Comparison of ENCODE assay signal across 20 mouse cellular contexts in genomic region chr12:54463806-54464205, GRCm38 (mm10).
DNase-seq lines count a peak whose midpoint lies in the region; ATAC-seq and TF ChIP-seq lines count a peak whose summit lies in the region.
"Had no signal": no experiment of that assay in that cellular context is flagged by ENCODE, and none has a peak within 500 bp of the region (broad histone marks: within the 10 kb centered on the region; RNA-seq: fewer than 3 reads in every experiment).

No protein-coding gene starts in this region.

- peak; percentile 10 for DNase-seq in gastrocnemius, postnatal 14 days
- no peak for DNase-seq in gastrocnemius, adult 18-20 months (ENCODE audit: low spot score)
- peak; percentile 28 for DNase-seq in kidney, postnatal 10 days
- peak; percentile 43 for DNase-seq in kidney, postnatal 14 days
- peak; percentile 54 for DNase-seq in stomach, postnatal 0 days (ENCODE audit: low spot score)
- no peak for DNase-seq in left cerebral cortex, postnatal 25 days (ENCODE audit: low spot score in 2 of 2)
- no peak for DNase-seq in lung, postnatal 10 days
- DNase-seq: B cell, adult 2 months; cerebellum, adult 9-10 months; gastrocnemius, postnatal 10 days; thymus, postnatal 14 days had no signal

- no peaks in the 10 kb centered on the region for H3K36me3 ChIP-seq in kidney, embryonic 14.5 days (ENCODE audit: control insufficient read depth, insufficient read depth, low read length)
- H3K36me3 ChIP-seq in stomach, postnatal 0 days (ENCODE audit: control insufficient read depth, insufficient read depth, low read length): no peaks in the 10 kb centered on the region
- H3K36me3 ChIP-seq: heart, embryonic 13.5 days; limb, embryonic 12.5 days had no signal

- no peaks in the 10 kb centered on the region for H3K9me3 ChIP-seq in kidney, embryonic 14.5 days (ENCODE audit: control insufficient read depth, low read length)
- H3K9me3 ChIP-seq in stomach, postnatal 0 days (ENCODE audit: control insufficient read depth, low read length): no peaks in the 10 kb centered on the region
- H3K9me3 ChIP-seq: heart, embryonic 13.5 days; limb, embryonic 12.5 days; megakaryocyte, embryonic 14.5 days had no signal

- no peak for ATAC-seq in kidney, embryonic 14.5 days (ENCODE audit: low FRiP score, low TSS enrichment)
- peak; percentile 90 for ATAC-seq in stomach, postnatal 0 days (ENCODE audit: low FRiP score, low TSS enrichment)
- ATAC-seq: hindbrain, postnatal 0 days; lung, postnatal 0 days; midbrain, embryonic 16.5 days had no signal

- WGBS in kidney, embryonic 14.5 days: 62% methylated on average over 7 of the region's 7 CpGs
- 42% methylated on average over 7 of the region's 7 CpGs for whole genome bisulfite sequencing in stomach, postnatal 0 days

- TF ChIP-seq CTCF in stomach, postnatal 0 days (IDR thresholded peaks at IDR 0.05; ENCODE audit: low read depth): no peak

- peak; percentile 80 for TF ChIP-seq EP300 in stomach, postnatal 0 days (optimal IDR thresholded peaks at IDR 0.05)

- H3K27me3 ChIP-seq in kidney, embryonic 14.5 days (ENCODE audit: control insufficient read depth, insufficient read depth, low read length): no peaks in the 10 kb centered on the region
- no peaks in the 10 kb centered on the region for H3K27me3 ChIP-seq in stomach, postnatal 0 days (ENCODE audit: control insufficient read depth, insufficient read depth, low read length)
- H3K27me3 ChIP-seq: heart, embryonic 13.5 days; limb, embryonic 12.5 days had no signal

- H3K4me1 ChIP-seq in kidney, embryonic 14.5 days (ENCODE audit: control insufficient read depth, insufficient read depth, low read length): no peaks in the 10 kb centered on the region
- H3K4me1 ChIP-seq in stomach, postnatal 0 days (replicated peaks; ENCODE audit: control insufficient read depth, insufficient read depth): peaks cover 2% of the 10 kb centered on the region; the same call in 1 of the 2 replicates
- H3K4me1 ChIP-seq: limb, embryonic 12.5 days had no signal

- no peak overlapping the region for H3K27ac ChIP-seq in kidney, embryonic 14.5 days (ENCODE audit: low read depth, low read length)
- no peak overlapping the region for H3K27ac ChIP-seq in stomach, postnatal 0 days (replicated peaks)
- H3K27ac ChIP-seq: heart, embryonic 13.5 days; hindbrain, postnatal 0 days; left cerebral cortex, adult 2 months; limb, embryonic 12.5 days; liver, embryonic 14.5 days had no signal

- no peak overlapping the region for H3K4me3 ChIP-seq in kidney, embryonic 14.5 days (ENCODE audit: low read length)
- no peak overlapping the region for H3K4me3 ChIP-seq in stomach, postnatal 0 days (ENCODE audit: low read depth, low read length)
- H3K4me3 ChIP-seq: heart, embryonic 13.5 days; left cerebral cortex, adult 2 months; limb, embryonic 12.5 days had no signal

- H3K4me2 ChIP-seq in kidney, embryonic 14.5 days (replicated peaks; ENCODE audit: low read depth, low read length): no peak overlapping the region
- no peak overlapping the region for H3K4me2 ChIP-seq in stomach, postnatal 0 days (replicated peaks; ENCODE audit: low read depth)
- H3K4me2 ChIP-seq: heart, embryonic 13.5 days; limb, embryonic 12.5 days had no signal

- intact Hi-C loops in gastrocnemius, postnatal 14 days (cut with DNase I; ENCODE audit: low total_unique reads): no loop called here
- intact Hi-C loops in left cerebral cortex, postnatal 25 days (cut with DNase I): no loop called here

- H3K9ac ChIP-seq in kidney, embryonic 14.5 days (ENCODE audit: low read depth, low read length): no peak overlapping the region
- no peak overlapping the region for H3K9ac ChIP-seq in stomach, postnatal 0 days (ENCODE audit: low read length)
- H3K9ac ChIP-seq: heart, embryonic 13.5 days; limb, embryonic 12.5 days; liver, embryonic 14.5 days had no signal

Comparison
In these comparisons a context has a peak if more than half of its experiments do, and no peak if none do; other contexts are left out.
1. DNase-seq: peak in gastrocnemius, postnatal 14 days (single experiment), kidney, postnatal 10 days (single experiment), kidney, postnatal 14 days (single experiment) and stomach, postnatal 0 days (single experiment); none in gastrocnemius, adult 18-20 months (single experiment), left cerebral cortex, postnatal 25 days (0 of 2) and lung, postnatal 10 days (single experiment).